Mouse (Mus musculus) heart, postnatal 0 days (tissue): ENCODE results near the gene Gm37240. TPM values are rescaled to one million over a fixed set of nuclear protein-coding genes. Genes with fewer than 3 reads are reported as not detected.
A peak's percentile ranks its signal among the peaks of the same experiment; 100 is the strongest.

Experiments used
- ATAC-seq: fragments of 200-750 bp; cut with Nextera tagmentation; 2 replicates; pipeline ENCODE4 v1.8.0; 2017; ENCODE audit warnings: low read depth, moderate number of reproducible peaks, moderate library complexity; ENCODE audit not compliant: insufficient read depth
- DNase-seq: peaks from one replicate; pipeline ENCODE4 v3.0.0-alpha.2; 2016; ENCODE audit warnings: low spot score
- H3K27ac ChIP-seq: fragments of 300-500 bp; sonication (generic); 2 replicates; pipeline ENCODE4 v1.5.1; 2014; ENCODE audit warnings: low read depth, mild to moderate bottlenecking
- H3K27me3 ChIP-seq: fragments of 300-500 bp; sonication (generic); 2 replicates; pipeline ENCODE4 v1.6.1; 2014; ENCODE audit warnings: low read length, mixed read lengths; ENCODE audit not compliant: control insufficient read depth, insufficient read depth
- H3K36me3 ChIP-seq: fragments of 300-500 bp; sonication (generic); replicated peaks from 2 replicates; pipeline ENCODE4 v1.6.1; 2014; ENCODE audit warnings: low read length, mixed read lengths; ENCODE audit not compliant: control insufficient read depth, insufficient read depth
- H3K4me1 ChIP-seq: fragments of 300-500 bp; sonication (generic); 2 replicates; pipeline ENCODE4 v1.6.1; 2014; ENCODE audit warnings: antibody characterized with exemption; ENCODE audit not compliant: control insufficient read depth, insufficient read depth
- H3K4me2 ChIP-seq: fragments of 300-500 bp; sonication (generic); 2 replicates; pipeline ENCODE4 v1.6.1; 2014; ENCODE audit warnings: low read depth, mild to moderate bottlenecking, low read length, moderate library complexity
- H3K4me3 ChIP-seq: fragments of 300-500 bp; sonication (generic); 2 replicates; pipeline ENCODE4 v1.5.1; 2014; ENCODE audit warnings: low read depth, low read length
- H3K9ac ChIP-seq: fragments of 300-500 bp; sonication (generic); replicated peaks from 2 replicates; pipeline ENCODE4 v1.6.1; 2014; ENCODE audit warnings: low read depth, low read length, mixed read lengths
- H3K9me3 ChIP-seq: fragments of 300-500 bp; sonication (generic); replicated peaks from 2 replicates; pipeline ENCODE4 v1.6.1; 2016; ENCODE audit warnings: low read length; ENCODE audit not compliant: control insufficient read depth
- CTCF ChIP-seq: IDR thresholded peaks from 2 replicates; pipeline ENCODE4 v1.5.1; 2016; ENCODE audit warnings: antibody characterized with exemption, control low read depth, low read depth
- EP300 ChIP-seq: IDR thresholded peaks from 2 replicates; pipeline ENCODE4 v1.6.1; 2016; ENCODE audit warnings: antibody characterized with exemption, low read depth
- WGBS: fragments of 180-500 bp; shearing (Covaris S2); extraction: QIAGEN DNeasy Blood & Tissue Kit; methylation state at CpG from one replicate; pipeline ENCODE4 v1.1.7; 2014; 5-methylcytosine and 5-hydroxymethylcytosine counted together
- polyA plus RNA-seq: library from polyadenylated mRNA; unstranded; fragments of >200 nt; fragmentation: Nextera tagmentation; extraction: Ambion mirVana; gene quantifications from 2 replicates; pipeline ENCODE4 v1.2.1, GENCODE M21; 2015
- total RNA-seq: library from RNA; depleted of rRNA; stranded (reverse); fragments of >200 nt; gene quantifications from 2 replicates; pipeline ENCODE4 v1.2.3, GENCODE M21; 2014; ENCODE audit warnings: low replicate concordance

Gm37240 gene
- total and polyA plus RNA-seq, 2 experiments from 2014 or later, result 21.7 to 72.1 TPM

GRCm38 (mm10) chr3:84701509-84701908 lies 1185.8 kb downstream of the Gm37240 start:
- 82% methylated on average over 2 of the region's 2 CpGs for WGBS
- no peak for ATAC-seq
- no peak overlapping the region for H3K4me2 ChIP-seq
- no peaks in the 10 kb centered on the region; the same call in 1 of the 2 replicates for H3K4me1 ChIP-seq
- H3K9me3 ChIP-seq, result no peaks in the 10 kb centered on the region
- H3K9ac ChIP-seq, result no peak overlapping the region
- H3K4me3 ChIP-seq, result no peak overlapping the region
- no peaks in the 10 kb centered on the region for H3K36me3 ChIP-seq
- TF ChIP-seq CTCF (no peak), EP300 (no peak)
- H3K27ac ChIP-seq, result no peak overlapping the region
- DNase-seq, result no peak
- no peaks in the 10 kb centered on the region for H3K27me3 ChIP-seq

- WGBS, result 35% methylated on average over 18 of the region's 18 CpGs
- Histone ChIP-seq H3K4me1 (no peaks in the 10 kb centered on the region; the same call in 1 of the 2 replicates), H3K4me3 (no peak overlapping the region), H3K36me3 (no peaks in the 10 kb centered on the region), H3K9ac (no peak overlapping the region), H3K4me2 (peak overlapping the region; percentile 24; the same call in 1 of the 2 replicates), H3K9me3 (no peaks in the 10 kb centered on the region), H3K27me3 (no peaks in the 10 kb centered on the region), H3K27ac (no peak overlapping the region)
- TF ChIP-seq EP300 (no peak), CTCF (no peak)
- DNase-seq (peak; percentile 20), ATAC-seq (peak; percentile 59; the same call in 1 of the 2 replicates)
Observed at GRCm38 (mm10) chr3:84696428-84696917, 1190.8 kb downstream of the Gm37240 start.

- no peaks in the 10 kb centered on the region; the same call in 1 of the 2 replicates for H3K4me1 ChIP-seq
- H3K36me3 ChIP-seq, result no peaks in the 10 kb centered on the region
- TF ChIP-seq EP300 (no peak), CTCF (no peak)
- H3K4me3 ChIP-seq, result no peak overlapping the region
- peak overlapping the region; percentile 24; the same call in 1 of the 2 replicates for H3K4me2 ChIP-seq
- WGBS, result 60% methylated on average over 9 of the region's 9 CpGs
- ATAC-seq, result no peak
- H3K27me3 ChIP-seq, result no peaks in the 10 kb centered on the region
- H3K9me3 ChIP-seq, result no peaks in the 10 kb centered on the region
- DNase-seq, result no peak
- H3K9ac ChIP-seq, result no peak overlapping the region
- H3K27ac ChIP-seq, result no peak overlapping the region
Observed at GRCm38 (mm10) chr3:84695867-84696361, 1191.4 kb downstream of the Gm37240 start.

GRCm38 (mm10) chr3:84695418-84695817 lies 1191.9 kb downstream of the Gm37240 start:
- no peak for DNase-seq
- no peak; the same call in 1 of the 2 replicates for ATAC-seq
- H3K27ac ChIP-seq, result no peak overlapping the region

GRCm38 (mm10) chr3:84693886-84694285 lies 1193.4 kb downstream of the Gm37240 start:
- no peak overlapping the region for H3K9ac ChIP-seq
- no peak for ATAC-seq
- H3K36me3 ChIP-seq, result no peaks in the 10 kb centered on the region
- TF ChIP-seq CTCF, result no peak
- no peak overlapping the region for H3K4me2 ChIP-seq
- no peak for DNase-seq
- 64% methylated on average over 10 of the region's 10 CpGs for WGBS
- H3K9me3 ChIP-seq, result no peaks in the 10 kb centered on the region
- H3K27me3 ChIP-seq, result no peaks in the 10 kb centered on the region
- no peak overlapping the region for H3K4me3 ChIP-seq
- no peak overlapping the region for H3K27ac ChIP-seq
- no peaks in the 10 kb centered on the region; the same call in 1 of the 2 replicates for H3K4me1 ChIP-seq

More at GRCm38 (mm10) chr3:84695418-84695817, 1191.9 kb downstream of the Gm37240 start:
- H3K4me3 ChIP-seq, result no peak overlapping the region
- H3K36me3 ChIP-seq, result no peaks in the 10 kb centered on the region
- no peaks in the 10 kb centered on the region for H3K9me3 ChIP-seq
- no peak overlapping the region for H3K4me2 ChIP-seq
- H3K9ac ChIP-seq, result no peak overlapping the region
- H3K4me1 ChIP-seq, result no peaks in the 10 kb centered on the region; the same call in 1 of the 2 replicates
- TF ChIP-seq CTCF (no peak), EP300 (no peak)
- 45% methylated on average over 9 of the region's 9 CpGs for WGBS
- no peaks in the 10 kb centered on the region for H3K27me3 ChIP-seq

- no peak overlapping the region for H3K4me3 ChIP-seq
- H3K9ac ChIP-seq, result no peak overlapping the region
- ATAC-seq (no peak), DNase-seq (peak; percentile 74)
- peak; percentile 77 for TF ChIP-seq CTCF
- TF ChIP-seq EP300, result no peak
- no peak overlapping the region for H3K27ac ChIP-seq
- H3K9me3 ChIP-seq, result no peaks in the 10 kb centered on the region
- H3K27me3 ChIP-seq, result no peaks in the 10 kb centered on the region
- H3K4me1 ChIP-seq, result no peaks in the 10 kb centered on the region; the same call in 1 of the 2 replicates
- no peaks in the 10 kb centered on the region for H3K36me3 ChIP-seq
- H3K4me2 ChIP-seq, result no peak overlapping the region
- WGBS, result 49% methylated on average over 4 of the region's 4 CpGs
Observed at GRCm38 (mm10) chr3:84692647-84693199, 1194.6 kb downstream of the Gm37240 start.
